Mouse (Mus musculus): ENCODE data around the gene Serpina1e. TPM values are rescaled to one million over a fixed set of nuclear protein-coding genes. Genes with fewer than 3 reads are reported as not detected.
"Not testable (repeated sequence)": the region's sequence is repeated elsewhere in the genome, so short reads cannot be mapped to it uniquely, and the experiment has no call there.

The Serpina1e gene
- polyA plus RNA-seq, 1 experiment, result 2.6 TPM

- no peak overlapping the region for H3K27ac ChIP-seq (replicated peaks; ENCODE audit: low read depth, low read length)
- H3K4me1 ChIP-seq (ENCODE audit: control insufficient read depth, insufficient read depth, insufficient read length, low read length), result no peaks in the 10 kb centered on the region
- no peak overlapping the region for H3K4me3 ChIP-seq (ENCODE audit: insufficient read depth, low read depth, low read length)
These were observed 19.5 kb upstream of the Serpina1e start for GRCm38 (mm10) chr12:103978294-103978693.

GRCm38 (mm10) chr12:103977846-103978245 lies 19.1 kb upstream of the Serpina1e start:
- no peaks in the 10 kb centered on the region for H3K4me1 ChIP-seq (ENCODE audit: control insufficient read depth, insufficient read depth, insufficient read length, low read length)
- H3K27ac ChIP-seq (replicated peaks; ENCODE audit: low read depth, low read length), result no peak overlapping the region
- no peak overlapping the region for H3K4me3 ChIP-seq (ENCODE audit: insufficient read depth, low read depth, low read length)

- Histone ChIP-seq H3K4me3 (ENCODE audit: insufficient read depth, low read depth, low read length) (no peak overlapping the region), H3K4me1 (ENCODE audit: control insufficient read depth, insufficient read depth, insufficient read length, low read length) (no peaks in the 10 kb centered on the region), H3K27ac (replicated peaks; ENCODE audit: low read depth, low read length) (no peak overlapping the region)
These were observed 18.3 kb upstream of the Serpina1e start for GRCm38 (mm10) chr12:103977060-103977459.

- Histone ChIP-seq H3K27ac (replicated peaks; ENCODE audit: low read depth, low read length) (no peak overlapping the region), H3K4me3 (ENCODE audit: insufficient read depth, low read depth, low read length) (no peak overlapping the region), H3K4me1 (ENCODE audit: control insufficient read depth, insufficient read depth, insufficient read length, low read length) (no peaks in the 10 kb centered on the region)
These were observed 12.3 kb upstream of the Serpina1e start for GRCm38 (mm10) chr12:103971080-103971479.

- H3K4me3 ChIP-seq (ENCODE audit: insufficient read depth, low read depth, low read length), result no peak overlapping the region
- H3K27ac ChIP-seq (replicated peaks; ENCODE audit: low read depth, low read length), result no peak overlapping the region
- H3K4me1 ChIP-seq (ENCODE audit: control insufficient read depth, insufficient read depth, insufficient read length, low read length), result no peaks in the 10 kb centered on the region
These were observed 10.9 kb upstream of the Serpina1e start for GRCm38 (mm10) chr12:103969577-103970116.

DNA sequence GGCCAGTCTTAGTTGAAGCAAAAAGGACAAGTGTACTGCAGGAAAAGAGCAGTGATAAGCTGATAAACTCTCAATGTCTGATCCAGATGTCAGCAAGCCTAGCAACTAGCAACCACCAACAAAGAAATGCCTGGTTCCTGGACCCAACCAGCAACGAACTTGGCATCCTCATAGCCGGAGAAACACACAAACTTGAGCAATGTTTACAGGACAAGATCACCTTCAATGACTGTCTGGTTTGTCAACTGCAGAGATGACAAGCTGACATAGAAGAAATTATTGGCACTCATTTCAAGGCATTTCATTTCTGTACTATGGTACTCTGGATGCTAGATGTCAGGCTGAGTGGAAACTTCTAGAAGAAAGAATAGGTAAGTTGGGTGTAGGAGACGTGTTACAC lies 8.0 kb upstream of the Serpina1e start:
- Histone ChIP-seq H3K4me1 (ENCODE audit: control insufficient read depth, insufficient read depth, insufficient read length, low read length) (peaks cover 2% of the 10 kb centered on the region; the same call in 1 of the 2 replicates), H3K27ac (replicated peaks; ENCODE audit: low read depth, low read length) (no peak overlapping the region), H3K4me3 (ENCODE audit: insufficient read depth, low read depth, low read length) (no peak overlapping the region)

GRCm38 (mm10) chr12:103963288-103963687 lies 4.5 kb upstream of the Serpina1e start:
- H3K4me1 ChIP-seq (ENCODE audit: control insufficient read depth, insufficient read depth, insufficient read length, low read length), result peaks cover 2% of the 10 kb centered on the region; the same call in 1 of the 2 replicates
- no peak overlapping the region for H3K4me3 ChIP-seq (ENCODE audit: insufficient read depth, low read depth, low read length)
- H3K27ac ChIP-seq (replicated peaks; ENCODE audit: low read depth, low read length), result peak overlapping the region; percentile 67

DNA sequence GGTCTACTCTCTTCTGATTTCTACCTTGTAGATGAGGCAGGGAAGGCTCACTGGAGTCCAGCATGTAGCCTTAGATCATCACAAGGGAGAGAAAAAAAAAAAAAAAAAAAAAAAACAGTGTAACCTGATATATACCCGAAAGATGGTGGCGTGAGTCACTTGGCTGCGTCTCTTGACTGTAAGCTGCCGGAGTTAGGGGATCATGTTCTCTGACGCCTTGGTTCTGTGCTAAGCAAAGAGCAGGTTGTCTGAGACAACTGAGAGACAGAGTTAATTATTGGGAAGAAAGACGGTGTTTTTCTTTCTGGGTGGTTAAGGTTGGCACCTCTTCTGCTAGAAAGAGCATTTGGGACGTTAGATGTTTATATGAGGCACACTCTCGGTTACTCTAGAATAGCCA lies 4.1 kb upstream of the Serpina1e start:
- Histone ChIP-seq H3K4me3 (ENCODE audit: insufficient read depth, low read depth, low read length) (no peak overlapping the region), H3K27ac (replicated peaks; ENCODE audit: low read depth, low read length) (peak overlapping the region; percentile 67), H3K4me1 (ENCODE audit: control insufficient read depth, insufficient read depth, insufficient read length, low read length) (peaks cover 2% of the 10 kb centered on the region; the same call in 1 of the 2 replicates)

DNA sequence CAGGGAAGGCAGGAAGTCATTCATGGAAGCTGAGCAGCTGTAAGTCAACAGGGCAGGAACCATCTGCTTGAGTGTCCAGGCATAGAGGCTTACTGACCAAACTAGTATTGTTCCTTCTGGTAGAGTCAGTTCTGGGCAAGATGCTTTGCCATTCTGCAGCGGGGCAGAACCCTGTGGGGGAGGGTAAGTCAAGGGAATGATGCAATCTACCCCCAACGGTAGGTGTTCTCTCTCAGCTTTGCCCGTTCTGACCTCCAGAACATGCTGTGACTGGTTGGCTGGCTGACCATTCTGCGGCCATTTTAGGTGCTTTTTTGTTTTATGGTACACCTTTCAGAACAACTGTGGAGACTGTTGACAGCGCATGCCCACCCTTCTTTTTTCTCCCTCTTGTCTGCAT lies 3.6 kb upstream of the Serpina1e start:
- Histone ChIP-seq H3K4me1 (ENCODE audit: control insufficient read depth, insufficient read depth, insufficient read length, low read length) (peaks cover 2% of the 10 kb centered on the region; the same call in 1 of the 2 replicates), H3K27ac (replicated peaks; ENCODE audit: low read depth, low read length) (peak overlapping the region; percentile 47; the same call in 1 of the 2 replicates), H3K4me3 (ENCODE audit: insufficient read depth, low read depth, low read length) (no peak overlapping the region)

GRCm38 (mm10) chr12:103961716-103962115 lies 2.9 kb upstream of the Serpina1e start:
- no peak overlapping the region for H3K27ac ChIP-seq (replicated peaks; ENCODE audit: low read depth, low read length)
- H3K4me3 ChIP-seq (ENCODE audit: insufficient read depth, low read depth, low read length), result no peak overlapping the region
- H3K4me1 ChIP-seq (ENCODE audit: control insufficient read depth, insufficient read depth, insufficient read length, low read length), result peaks cover 2% of the 10 kb centered on the region; the same call in 1 of the 2 replicates

GRCm38 (mm10) chr12:103956555-103956954 lies 2.2 kb downstream of the Serpina1e start:
- not testable (repeated sequence) for H3K4me3 ChIP-seq (ENCODE audit: insufficient read depth, low read depth, low read length); H3K27ac ChIP-seq (replicated peaks; ENCODE audit: low read depth, low read length); H3K4me1 ChIP-seq (ENCODE audit: control insufficient read depth, insufficient read depth, insufficient read length, low read length)

DNA sequence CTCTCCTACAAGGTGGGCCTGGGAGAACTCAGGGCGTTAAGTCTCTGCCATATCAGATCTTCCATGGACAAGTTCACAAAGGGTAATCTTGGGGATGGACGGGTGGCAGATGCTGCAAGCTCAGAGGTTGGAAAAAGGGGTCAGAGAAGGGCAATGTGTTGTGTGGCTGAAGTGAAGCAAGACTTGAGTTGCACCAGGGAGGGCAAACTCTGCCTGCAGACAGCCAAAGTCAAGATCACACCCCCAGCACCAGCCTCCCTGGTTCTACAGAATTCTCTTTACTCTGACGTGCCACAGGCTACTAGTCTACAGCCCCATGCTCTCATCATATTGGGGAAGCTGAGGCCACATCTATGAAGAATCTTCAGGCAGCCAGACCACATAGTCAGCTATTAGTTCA lies 5.8 kb downstream of the Serpina1e start:
- H3K4me3 ChIP-seq (ENCODE audit: insufficient read depth, low read depth, low read length); H3K27ac ChIP-seq (replicated peaks; ENCODE audit: low read depth, low read length); H3K4me1 ChIP-seq (ENCODE audit: control insufficient read depth, insufficient read depth, insufficient read length, low read length): not testable (repeated sequence)

DNA sequence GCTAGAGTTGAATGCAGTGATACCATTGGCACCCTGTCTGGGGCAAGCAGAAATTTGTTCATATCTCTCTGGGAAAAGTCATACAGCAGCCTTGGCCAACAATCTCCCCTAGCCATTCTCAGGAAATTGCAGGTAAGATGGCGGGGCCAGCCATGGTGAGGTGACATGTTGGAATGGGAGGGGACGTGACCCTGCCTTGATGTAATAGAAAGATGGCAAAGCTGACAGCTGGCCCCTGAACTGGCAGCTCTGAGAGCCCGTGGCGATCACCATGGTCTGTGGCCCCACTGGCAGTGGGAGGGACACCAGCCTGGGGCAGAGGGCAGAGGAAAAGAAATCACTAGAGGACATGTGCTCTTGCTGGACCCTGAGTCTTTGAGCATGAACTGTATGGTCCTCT lies 12.5 kb downstream of the Serpina1e start:
- H3K4me1 ChIP-seq (ENCODE audit: control insufficient read depth, insufficient read depth, insufficient read length, low read length), result no peaks in the 10 kb centered on the region
- no peak overlapping the region for H3K27ac ChIP-seq (replicated peaks; ENCODE audit: low read depth, low read length)
- H3K4me3 ChIP-seq (ENCODE audit: insufficient read depth, low read depth, low read length), result no peak overlapping the region

- not testable (repeated sequence) for H3K4me3 ChIP-seq (ENCODE audit: insufficient read depth, low read depth, low read length)
These were observed 49.6 kb downstream of the Serpina1e start for GRCm38 (mm10) chr12:103909181-103909580.

GRCm38 (mm10) chr12:103907746-103908145 lies 51.0 kb downstream of the Serpina1e start:
- not testable (repeated sequence) for H3K4me1 ChIP-seq (ENCODE audit: control insufficient read depth, insufficient read depth, insufficient read length, low read length); H3K4me3 ChIP-seq (ENCODE audit: insufficient read depth, low read depth, low read length); H3K27ac ChIP-seq (replicated peaks; ENCODE audit: low read depth, low read length)

More at GRCm38 (mm10) chr12:103909181-103909580, 49.6 kb downstream of the Serpina1e start:
- not testable (repeated sequence) for H3K4me1 ChIP-seq (ENCODE audit: control insufficient read depth, insufficient read depth, insufficient read length, low read length); H3K27ac ChIP-seq (replicated peaks; ENCODE audit: low read depth, low read length)

DNA sequence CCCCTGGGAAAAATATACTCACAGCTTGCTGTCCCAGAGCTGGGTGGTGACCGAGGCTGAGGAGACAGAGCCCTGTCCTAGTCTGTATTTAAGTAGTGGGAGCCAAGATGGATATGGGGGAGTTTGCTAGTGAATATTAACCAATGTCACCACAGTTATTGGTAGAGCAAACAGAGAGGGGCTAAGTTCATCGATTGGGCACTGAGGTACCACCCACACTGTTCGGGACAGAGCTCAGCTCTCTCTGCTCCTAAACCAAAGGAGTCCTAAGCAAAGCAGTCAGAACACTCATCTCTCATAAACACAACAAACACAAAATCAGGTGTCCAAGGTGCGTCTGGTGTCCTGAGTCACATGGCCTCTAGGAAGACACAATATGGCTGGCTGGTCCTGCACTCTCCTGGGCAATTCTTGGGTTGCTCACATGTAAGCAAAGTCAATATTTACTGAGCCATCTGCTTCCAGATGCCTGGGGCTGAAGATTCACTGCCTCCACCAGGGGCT lies 53.9 kb downstream of the Serpina1e start, which contains the start of gene Serpina1c:
Gene Serpina1c, minus strand, starts transcription at position 51 of the 504 bp plus-strand sequence.
- H3K27ac ChIP-seq (replicated peaks; ENCODE audit: low read depth, low read length); H3K4me1 ChIP-seq (ENCODE audit: control insufficient read depth, insufficient read depth, insufficient read length, low read length); H3K4me3 ChIP-seq (ENCODE audit: insufficient read depth, low read depth, low read length): not testable (repeated sequence)

All from brown adipose tissue, adult 24 weeks (tissue).